Mouse (Mus musculus) cortical plate, adult 2 months (tissue): ENCODE measurements around the gene Vgf.

Experiments used
- CTCF ChIP-seq: fragments of 200-500 bp; IDR thresholded peaks from 2 replicates; pipeline ENCODE4 v1.5.1; 2011; ENCODE audit warnings: mild to moderate bottlenecking, control low read depth, low read length; ENCODE audit not compliant: insufficient read depth; ENCODE audit errors: extremely low read depth
- POLR2A ChIP-seq: fragments of 200-500 bp; IDR thresholded peaks from 2 replicates; pipeline ENCODE4 v1.6.1; 2011; ENCODE audit warnings: mild to moderate bottlenecking, low read length, control low read depth; ENCODE audit not compliant: insufficient read depth; ENCODE audit errors: extremely low read depth

- TF ChIP-seq CTCF (no peak), POLR2A (no peak)
Measured at GRCm38 (mm10) chr5:137075726-137076125, 49.5 kb downstream of the Vgf start.
